Mouse (Mus musculus): Measurements from ENCODE around the gene Vmn2r49. TPM values are rescaled to one million over a fixed set of nuclear protein-coding genes. Genes with fewer than 3 reads are reported as not detected.

Gene Vmn2r49
- total RNA-seq (2023): not detected

GRCm38 (mm10) chr7:9992157-9992556, at the start of gene Vmn2r49:
Gene Vmn2r49 (minus strand): TSS chr7:9992257.

GRCm38 (mm10) chr7:9953485-9953884, 38.6 kb downstream of the Vmn2r49 start, which contains the start of gene Vmn2r48:
Gene Vmn2r48 (minus strand): TSS chr7:9953585.

Other genes starting within 250 kb of the Vmn2r49 start
- gene Vmn2r46, start 221.7 kb downstream of the Vmn2r49 start, total RNA-seq (2023): not detected
- not detected for gene Vmn2r47, start 150.9 kb downstream of the Vmn2r49 start, total RNA-seq (2023)
- gene Vmn2r48, start 38.7 kb downstream of the Vmn2r49 start, total RNA-seq (2023): not detected
- not detected for gene Vmn2r50, start 61.0 kb upstream of the Vmn2r49 start, total RNA-seq (2023)
- not detected for gene Vmn2r51, start 113.5 kb upstream of the Vmn2r49 start, total RNA-seq (2023)
- not detected for gene Vmn2r52, start 184.3 kb upstream of the Vmn2r49 start, total RNA-seq (2023)